In genomic region chr11:118634647-118635046, GRCm38 (mm10) we compare ENCODE assay signal across 8 mouse cellular contexts.
A peak's percentile ranks its signal among the peaks of the same experiment; 100 is the strongest.
DNase-seq lines count a peak whose midpoint lies in the region; ATAC-seq and TF ChIP-seq lines count a peak whose summit lies in the region.

No protein-coding gene starts in this region.

- no peak overlapping the region for H3K27ac ChIP-seq in heart, embryonic 11.5 days (ENCODE audit: low read depth, low read length)
- no peak overlapping the region for H3K27ac ChIP-seq in testis, adult 2 months (ENCODE audit: control insufficient read depth, insufficient read depth, low read depth, low read length)

- H3K27me3 ChIP-seq in heart, embryonic 11.5 days (ENCODE audit: control insufficient read depth, insufficient read depth, low read length), result no peaks in the 10 kb centered on the region; the same call in 1 of the 2 replicates
- no peaks in the 10 kb centered on the region for H3K27me3 ChIP-seq in testis, adult 2 months (ENCODE audit: control insufficient read depth, insufficient read depth, low read length)

- peak; percentile 35 for DNase-seq in heart, postnatal 4 days
- no peak for DNase-seq in testis, postnatal 14 days (ENCODE audit: low spot score)
- peak; percentile 38 for DNase-seq in embryo, embryonic 9.5 days (ENCODE audit: extremely low spot score)
- DNase-seq in urinary bladder, postnatal 10 days (ENCODE audit: low spot score), result no peak
- DNase-seq in urinary bladder, adult 18-20 months (ENCODE audit: low spot score in 2 of 2), result no peak
- DNase-seq in urinary bladder, adult 2 months (ENCODE audit: low spot score), result no peak

- no peak overlapping the region for H3K9ac ChIP-seq in heart, embryonic 11.5 days (ENCODE audit: low read depth, low read length)

- WGBS in heart, embryonic 11.5 days (ENCODE audit: insufficient replicate concordance), result 48% methylated on average over 8 of the region's 8 CpGs

- ATAC-seq in heart, embryonic 11.5 days (replicated peaks; ENCODE audit: insufficient number of reproducible peaks, low FRiP score, low TSS enrichment), result no peak

- no peaks in the 10 kb centered on the region for H3K36me3 ChIP-seq in heart, embryonic 11.5 days (ENCODE audit: control insufficient read depth, insufficient read depth, low read length)
- no peaks in the 10 kb centered on the region for H3K36me3 ChIP-seq in testis, adult 2 months (ENCODE audit: control insufficient read depth, insufficient read depth, low read length)

- TF ChIP-seq CTCF in testis, adult 2 months (IDR thresholded peaks at IDR 0.05; ENCODE audit: control insufficient read depth, insufficient read depth, insufficient replicate concordance, low read depth, low read length), result peak; percentile 80; the same call in 1 of the 2 replicates

- no peaks in the 10 kb centered on the region for H3K4me1 ChIP-seq in heart, embryonic 11.5 days (ENCODE audit: control insufficient read depth, insufficient read depth, low read length)
- H3K4me1 ChIP-seq in testis, adult 2 months (ENCODE audit: control insufficient read depth, insufficient read depth, low read length), result no peaks in the 10 kb centered on the region; the same call in 1 of the 2 replicates

- H3K4me3 ChIP-seq in heart, embryonic 11.5 days (ENCODE audit: low read depth, low read length), result no peak overlapping the region
- no peak overlapping the region for H3K4me3 ChIP-seq in testis, adult 2 months (ENCODE audit: control insufficient read depth, low read depth, low read length)

- no peak for TF ChIP-seq POLR2A in testis, adult 2 months (IDR thresholded peaks at IDR 0.05; ENCODE audit: control insufficient read depth, low read depth, low read length)

- H3K4me2 ChIP-seq in heart, embryonic 11.5 days, result no peak overlapping the region

- H3K9me3 ChIP-seq in heart, embryonic 11.5 days (replicated peaks; ENCODE audit: control insufficient read depth, low read length), result no peaks in the 10 kb centered on the region

Comparison
In these comparisons a context has a peak if more than half of its experiments do, and no peak if none do; other contexts are left out.
1. DNase-seq: peak in heart, postnatal 4 days (single experiment) and embryo, embryonic 9.5 days (single experiment); none in testis, postnatal 14 days (single experiment), urinary bladder, postnatal 10 days (single experiment), urinary bladder, adult 18-20 months (0 of 2) and urinary bladder, adult 2 months (single experiment).